Mouse (Mus musculus) mesoderm, embryonic 11.5 days (tissue): ENCODE data around the gene Aldoart1.

Experiments
- DNase-seq: peaks from one replicate; pipeline ENCODE4 v3.0.0-alpha.2; 2012; ENCODE audit warnings: low read depth, low spot score

The Aldoart1 gene

GRCm38 (mm10) chr4:72852534-72852933, at the start of gene Aldoart1:
Aldoart1 (minus strand) TSS chr4:72852634.
- no peak for DNase-seq

- DNase-seq: no peak
Observed at GRCm38 (mm10) chr4:72901566-72901965, 49.1 kb upstream of the Aldoart1 start.

GRCm38 (mm10) chr4:72865371-72866075, 13.1 kb upstream of the Aldoart1 start:
- DNase-seq: peak; percentile 2

- DNase-seq: no peak
Observed at GRCm38 (mm10) chr4:72844276-72844675, 8.2 kb downstream of the Aldoart1 start.

- no peak for DNase-seq
Observed at GRCm38 (mm10) chr4:72843025-72843424, 9.4 kb downstream of the Aldoart1 start.

- DNase-seq: no peak
Observed at GRCm38 (mm10) chr4:72836430-72836829, 16.0 kb downstream of the Aldoart1 start.

- no peak for DNase-seq
Observed at GRCm38 (mm10) chr4:72835400-72835799, 17.0 kb downstream of the Aldoart1 start.

GRCm38 (mm10) chr4:72800816-72801215, 51.6 kb downstream of the Aldoart1 start:
- no peak for DNase-seq
